Mouse (Mus musculus) olfactory bulb, adult 2 months (tissue): ENCODE data around the gene Clec3a.

Experiments used
- CTCF ChIP-seq: fragments of 200-500 bp; IDR thresholded peaks from 2 replicates; pipeline ENCODE4 v1.5.1; 2012; ENCODE audit warnings: low read depth, mild to moderate bottlenecking, low read length, moderate library complexity; ENCODE audit not compliant: insufficient read depth
- POLR2A ChIP-seq: fragments of 200-500 bp; IDR thresholded peaks from 2 replicates; pipeline ENCODE4 v1.6.1; 2012; ENCODE audit warnings: mild to moderate bottlenecking, low read depth, low read length, moderate library complexity; ENCODE audit not compliant: insufficient read depth

- TF ChIP-seq POLR2A (no peak), CTCF (no peak)
These were observed 1.0 kb downstream of the Clec3a start for GRCm38 (mm10) chr8:114418904-114419303.
